Mouse (Mus musculus) heart, postnatal 0 days (tissue): Measurements from ENCODE around the gene Gjd3.

ENCODE experiments used
- CTCF ChIP-seq: IDR thresholded peaks from 2 replicates; pipeline ENCODE4 v1.5.1; 2016; ENCODE audit warnings: antibody characterized with exemption, control low read depth, low read depth
- EP300 ChIP-seq: IDR thresholded peaks from 2 replicates; pipeline ENCODE4 v1.6.1; 2016; ENCODE audit warnings: antibody characterized with exemption, low read depth

DNA sequence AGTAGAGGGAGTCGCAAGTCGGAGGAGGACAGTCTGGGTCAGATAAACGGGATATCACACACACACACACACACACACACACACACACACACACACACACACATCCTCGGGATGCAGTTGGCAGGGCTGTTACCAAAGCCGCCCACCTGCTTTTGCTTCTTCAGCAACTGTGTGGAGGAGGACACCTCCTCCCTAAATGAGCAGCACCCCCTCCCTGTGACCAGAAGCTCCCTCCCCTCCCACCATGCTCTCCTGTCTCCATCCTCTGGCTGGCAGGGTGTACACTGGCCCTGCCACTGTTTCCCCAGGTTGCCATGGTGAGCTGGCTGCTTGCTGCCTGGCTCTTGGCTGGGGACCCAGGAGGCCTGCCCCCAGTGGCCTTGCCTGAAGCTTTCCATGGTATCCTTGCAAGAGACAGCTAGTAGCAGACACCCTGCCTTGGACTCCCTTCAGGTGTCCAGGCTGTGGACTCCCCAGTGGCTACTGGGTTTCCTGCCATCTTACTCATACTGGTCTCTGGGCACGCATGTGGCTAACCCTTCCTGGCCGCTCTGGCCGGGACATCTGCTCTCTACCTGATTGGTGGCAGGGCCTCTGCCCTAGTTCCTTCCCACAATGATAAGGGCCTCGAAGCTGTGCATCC is 16.2 kb downstream of the Gjd3 start:
- TF ChIP-seq EP300 = no peak
- peak; percentile 52 for TF ChIP-seq CTCF
